Mouse (Mus musculus): ENCODE measurements around the gene Mpp5. TPM values are rescaled to one million over a fixed set of nuclear protein-coding genes. Genes with fewer than 3 reads are reported as not detected.

Mpp5 gene
- polyA plus RNA-seq, 1 experiment: 1.6 TPM

DNA sequence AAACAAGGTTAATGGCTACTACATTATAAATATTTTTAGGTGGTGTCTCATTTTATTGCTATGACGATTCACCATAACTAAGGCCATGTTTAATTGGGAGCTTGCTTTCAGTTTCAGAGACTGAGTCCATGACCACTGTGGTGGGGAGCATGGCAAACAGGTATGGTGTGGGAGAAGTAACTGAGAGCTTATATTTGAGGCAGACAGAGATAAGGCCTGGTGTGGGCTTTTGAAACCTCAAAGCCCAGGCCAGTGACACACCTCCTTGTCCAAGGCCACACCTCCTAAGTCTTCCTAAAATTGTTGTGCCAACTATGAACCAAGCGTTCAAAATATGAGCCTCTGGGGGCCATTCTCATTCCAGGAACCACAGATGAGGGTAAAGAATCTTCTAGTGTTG is 85.8 kb downstream of the Mpp5 start:
- Histone ChIP-seq H3K9me3 (no peaks in the 10 kb centered on the region), H3K4me1 (peaks cover 10% of the 10 kb centered on the region), H3K36me3 (replicated peaks; ENCODE audit: low read length) (peaks cover 95% of the 10 kb centered on the region), H3K27me3 (replicated peaks) (no peaks in the 10 kb centered on the region), H3K4me3 (replicated peaks) (no peak overlapping the region)
- no peak for TF ChIP-seq GATA1 (IDR thresholded peaks at IDR 0.05; ENCODE audit: borderline replicate concordance, low read length)
- no peak for TF ChIP-seq FLI1 (IDR thresholded peaks at IDR 0.05; ENCODE audit: low read length)

DNA sequence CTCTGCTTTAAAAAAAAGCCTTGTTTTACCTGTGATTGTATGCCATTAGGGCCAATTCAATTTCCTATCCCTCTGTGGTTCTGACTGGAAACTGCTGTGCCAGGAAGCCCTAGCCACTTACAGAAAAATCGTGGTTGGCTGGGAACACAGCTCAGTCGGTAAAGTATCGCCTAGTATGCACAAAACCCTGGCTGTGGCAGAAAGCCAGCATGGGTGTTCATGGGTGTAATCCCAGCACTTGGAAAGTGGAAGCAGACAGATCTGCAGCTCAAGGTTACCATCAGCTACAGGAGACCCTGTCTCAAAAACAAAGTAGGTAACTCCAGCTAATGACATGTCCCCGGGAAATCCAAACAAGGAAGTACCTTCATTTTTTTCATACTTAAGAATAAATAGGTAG is 91.2 kb downstream of the Mpp5 start:
- Histone ChIP-seq H3K27me3 (replicated peaks) (no peaks in the 10 kb centered on the region), H3K4me3 (replicated peaks) (no peak overlapping the region), H3K4me1 (peaks cover 13% of the 10 kb centered on the region), H3K36me3 (replicated peaks; ENCODE audit: low read length) (peaks cover 96% of the 10 kb centered on the region), H3K9me3 (no peaks in the 10 kb centered on the region)
- no peak for TF ChIP-seq GATA1 (IDR thresholded peaks at IDR 0.05; ENCODE audit: borderline replicate concordance, low read length)
- TF ChIP-seq FLI1 (IDR thresholded peaks at IDR 0.05; ENCODE audit: low read length): no peak

DNA sequence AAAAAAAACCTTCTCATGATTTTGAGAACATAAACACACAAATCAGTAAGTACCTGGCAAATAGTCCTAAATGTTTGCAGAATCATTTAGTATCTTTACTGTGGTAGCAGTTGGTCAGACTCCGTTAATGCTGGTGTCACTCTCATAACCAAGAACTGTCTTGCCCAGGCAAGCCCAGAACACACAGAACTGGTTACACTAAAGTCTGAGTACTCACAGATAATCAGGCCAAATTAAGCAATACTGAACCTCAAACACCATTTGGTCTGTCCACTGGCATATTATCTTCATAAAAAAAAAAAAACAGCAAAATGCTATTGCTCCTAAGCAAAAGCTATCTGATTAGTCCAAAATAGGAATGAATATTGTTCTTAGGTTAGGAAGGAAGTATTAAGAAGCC is 93.7 kb downstream of the Mpp5 start:
- no peak for TF ChIP-seq FLI1 (IDR thresholded peaks at IDR 0.05; ENCODE audit: low read length)
- no peak for TF ChIP-seq GATA1 (IDR thresholded peaks at IDR 0.05; ENCODE audit: borderline replicate concordance, low read length)
- Histone ChIP-seq H3K27me3 (replicated peaks) (no peaks in the 10 kb centered on the region), H3K4me3 (replicated peaks) (no peak overlapping the region), H3K4me1 (peaks cover 5% of the 10 kb centered on the region; the same call in 1 of the 2 replicates), H3K9me3 (no peaks in the 10 kb centered on the region), H3K36me3 (replicated peaks; ENCODE audit: low read length) (peaks cover 83% of the 10 kb centered on the region)

DNA sequence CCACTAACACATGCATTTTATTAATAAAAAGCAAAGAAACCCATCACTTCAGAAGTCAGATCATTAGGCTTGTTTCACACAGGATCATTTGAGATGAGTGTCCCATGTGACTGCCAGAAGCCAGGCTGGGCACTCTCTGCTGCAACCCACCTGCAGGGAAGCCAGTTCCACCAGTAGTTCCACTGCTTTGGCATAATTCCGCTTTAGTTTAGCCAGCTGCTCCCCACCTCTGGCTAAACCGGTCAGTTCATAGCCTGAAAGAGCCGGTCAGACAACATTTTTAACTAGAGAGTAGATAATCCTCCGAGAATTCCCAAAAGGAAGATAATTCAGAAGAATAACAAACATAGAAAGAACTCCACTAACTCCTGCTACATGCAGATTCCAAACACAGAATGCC is 99.5 kb downstream of the Mpp5 start:
- Histone ChIP-seq H3K4me1 (peaks cover 5% of the 10 kb centered on the region; the same call in 1 of the 2 replicates), H3K36me3 (replicated peaks; ENCODE audit: low read length) (peaks cover 70% of the 10 kb centered on the region), H3K4me3 (replicated peaks) (no peak overlapping the region), H3K9me3 (no peaks in the 10 kb centered on the region), H3K27me3 (replicated peaks) (no peaks in the 10 kb centered on the region)
- TF ChIP-seq FLI1 (IDR thresholded peaks at IDR 0.05; ENCODE audit: low read length): no peak
- no peak for TF ChIP-seq GATA1 (IDR thresholded peaks at IDR 0.05; ENCODE audit: borderline replicate concordance, low read length)

DNA sequence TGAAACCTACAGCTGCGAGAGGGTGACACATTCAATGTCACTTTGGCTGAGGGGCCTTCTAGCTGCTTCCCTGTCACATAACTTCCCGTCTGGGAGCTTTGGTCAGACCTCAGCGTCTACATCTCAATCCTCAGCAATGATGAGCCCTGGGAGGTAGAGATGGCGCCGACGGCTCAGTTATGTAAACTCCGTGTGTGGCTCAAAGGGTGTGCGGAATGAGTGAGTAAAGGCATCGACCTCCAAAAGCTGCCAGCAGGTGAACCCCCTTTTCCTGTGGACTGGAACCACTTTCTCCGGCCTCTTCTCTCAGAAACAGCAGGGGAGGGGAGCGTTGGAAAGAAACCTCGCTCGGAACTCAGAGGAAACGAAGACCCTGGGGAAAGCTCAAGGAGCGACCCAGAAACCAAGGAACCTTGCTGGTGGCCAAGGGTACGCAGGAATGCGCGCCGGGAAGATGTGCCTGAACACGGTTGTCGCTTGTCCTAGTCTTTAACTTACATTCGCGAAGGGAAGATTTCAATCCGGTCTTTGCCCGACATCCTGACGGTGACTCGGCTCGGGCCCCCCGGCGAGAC is 112.3 kb downstream of the Mpp5 start:
- Histone ChIP-seq H3K4me1 (peaks cover 45% of the 10 kb centered on the region), H3K9me3 (no peaks in the 10 kb centered on the region), H3K4me3 (replicated peaks) (peak overlapping the region; percentile 97), H3K36me3 (replicated peaks; ENCODE audit: low read length) (peaks cover 25% of the 10 kb centered on the region), H3K27me3 (replicated peaks) (no peaks in the 10 kb centered on the region)
- TF ChIP-seq GATA1 (IDR thresholded peaks at IDR 0.05; ENCODE audit: borderline replicate concordance, low read length) (no peak), FLI1 (IDR thresholded peaks at IDR 0.05; ENCODE audit: low read length) (no peak)

DNA sequence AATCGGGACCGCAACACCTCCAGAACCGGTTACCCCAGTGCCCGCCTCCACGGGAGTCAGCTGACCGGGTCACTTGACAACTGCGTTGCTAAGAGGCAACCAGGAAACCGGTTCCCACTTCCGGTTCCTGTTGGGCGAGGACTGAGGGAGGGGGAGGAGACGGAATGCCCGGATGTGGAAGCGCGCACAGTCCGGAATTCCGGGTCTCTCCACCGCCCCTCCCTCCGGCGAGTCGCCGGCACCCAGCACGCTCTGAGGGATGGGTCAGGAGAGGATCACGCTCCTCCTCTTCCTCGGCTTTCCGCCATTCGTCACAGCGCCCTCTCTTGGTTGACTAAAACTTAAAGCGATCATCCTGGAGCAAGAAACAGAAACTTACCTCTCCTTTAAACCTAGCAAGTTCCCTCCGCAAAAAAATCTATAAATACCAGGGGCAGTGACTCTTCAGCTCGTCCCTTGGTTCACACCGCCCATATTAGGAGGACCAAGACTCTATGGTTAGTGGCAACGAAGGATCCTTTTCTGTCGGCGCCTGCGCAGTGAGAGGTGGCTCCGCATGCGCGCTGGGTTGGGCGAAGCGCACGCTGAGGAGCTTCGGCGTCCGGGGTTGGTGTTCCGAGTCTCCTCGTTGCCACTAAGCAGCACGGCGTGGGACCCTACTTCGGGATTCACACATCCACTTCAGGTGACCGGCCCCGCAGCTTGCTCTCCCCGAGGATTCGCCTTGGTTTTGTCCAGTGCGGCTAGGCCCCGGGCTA is 113.0 kb downstream of the Mpp5 start, which contains the start of the genes Atp6v1d and Eif2s1:
Gene Atp6v1d, minus strand, starts transcription at position 143 of the 758 bp plus-strand sequence.
Gene Eif2s1, plus strand, starts transcription at position 324 of the 758 bp plus-strand sequence.
- Histone ChIP-seq H3K4me1 (peaks cover 45% of the 10 kb centered on the region), H3K9me3 (no peaks in the 10 kb centered on the region), H3K27me3 (replicated peaks) (no peaks in the 10 kb centered on the region), H3K4me3 (replicated peaks) (peak within 1 kb of the TSS; percentile 97), H3K36me3 (replicated peaks; ENCODE audit: low read length) (peaks cover 25% of the 10 kb centered on the region)
- no peak for TF ChIP-seq GATA1 (IDR thresholded peaks at IDR 0.05; ENCODE audit: borderline replicate concordance, low read length)
- peak; percentile 98 for TF ChIP-seq FLI1 (IDR thresholded peaks at IDR 0.05; ENCODE audit: low read length)

DNA sequence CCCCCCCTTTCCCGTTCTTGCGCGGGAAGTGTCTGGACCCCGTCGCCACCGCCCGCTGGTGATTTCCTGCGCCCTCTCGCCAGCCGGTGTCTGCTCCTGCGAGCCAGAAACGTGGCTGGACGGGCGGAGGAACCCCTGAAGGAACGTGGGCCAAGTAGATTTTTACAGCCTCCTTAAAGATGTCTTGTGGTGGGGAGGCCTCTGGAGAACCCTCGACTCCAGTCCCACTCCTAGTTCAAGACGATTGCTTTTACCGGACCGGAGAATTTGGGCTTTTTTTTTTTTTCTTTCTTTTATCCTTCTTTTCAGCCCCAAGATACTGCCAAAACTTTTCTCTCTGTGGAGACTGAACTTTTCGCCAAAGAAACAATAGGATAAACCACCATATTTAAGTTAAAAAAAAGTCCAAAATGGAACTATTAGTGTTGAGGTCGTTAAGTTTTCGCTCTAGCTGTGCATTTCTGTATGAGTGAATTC is 113.6 kb downstream of the Mpp5 start:
- H3K4me1 ChIP-seq: peaks cover 47% of the 10 kb centered on the region
- H3K4me3 ChIP-seq (replicated peaks): peak overlapping the region; percentile 97
- no peak for TF ChIP-seq GATA1 (IDR thresholded peaks at IDR 0.05; ENCODE audit: borderline replicate concordance, low read length)
- no peak for TF ChIP-seq FLI1 (IDR thresholded peaks at IDR 0.05; ENCODE audit: low read length)
- no peaks in the 10 kb centered on the region for H3K9me3 ChIP-seq
- no peaks in the 10 kb centered on the region for H3K27me3 ChIP-seq (replicated peaks)
- H3K36me3 ChIP-seq (replicated peaks; ENCODE audit: low read length): peaks cover 26% of the 10 kb centered on the region

DNA sequence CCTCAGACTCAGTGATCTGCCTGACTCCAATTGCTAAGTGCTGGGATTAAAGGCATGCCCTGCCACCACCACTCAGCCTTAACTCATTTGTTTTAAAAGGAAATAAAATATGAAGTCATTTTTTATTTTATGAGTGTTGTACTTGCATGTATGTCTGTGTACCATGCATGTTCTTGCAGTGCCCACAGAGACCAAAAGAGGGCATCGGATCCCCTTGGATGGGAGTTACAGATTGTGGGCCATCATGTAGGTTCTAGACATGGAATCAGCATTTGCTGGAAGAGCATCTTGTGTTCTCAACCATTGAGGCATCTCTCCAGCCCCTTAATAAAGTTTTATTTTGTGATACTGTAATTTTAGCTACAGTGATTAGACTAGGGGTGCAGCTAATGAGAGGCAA is 116.7 kb downstream of the Mpp5 start:
- Histone ChIP-seq H3K4me3 (replicated peaks) (no peak overlapping the region), H3K36me3 (replicated peaks; ENCODE audit: low read length) (peaks cover 49% of the 10 kb centered on the region), H3K4me1 (peaks cover 38% of the 10 kb centered on the region), H3K9me3 (no peaks in the 10 kb centered on the region), H3K27me3 (replicated peaks) (no peaks in the 10 kb centered on the region)
- no peak for TF ChIP-seq FLI1 (IDR thresholded peaks at IDR 0.05; ENCODE audit: low read length)
- TF ChIP-seq GATA1 (IDR thresholded peaks at IDR 0.05; ENCODE audit: borderline replicate concordance, low read length): no peak

DNA sequence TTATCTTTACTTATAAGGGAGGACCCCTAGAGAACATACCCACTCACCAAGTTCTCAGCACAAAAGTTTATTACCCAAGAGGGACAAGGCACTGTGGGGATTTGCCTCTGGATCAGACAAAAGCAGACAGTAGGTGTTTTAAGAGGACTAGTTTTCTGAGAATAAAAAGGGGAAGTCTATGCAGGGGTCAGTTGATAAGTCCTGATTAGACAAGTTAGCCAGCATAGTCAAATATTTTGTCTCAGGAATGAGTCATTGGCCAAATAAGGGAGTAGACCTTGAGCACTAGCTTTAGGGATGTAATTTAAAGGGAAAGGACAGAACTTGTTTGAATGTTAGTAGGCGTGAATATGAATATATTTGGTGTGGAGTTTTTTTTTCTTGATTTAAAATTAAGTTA is 119.4 kb downstream of the Mpp5 start:
- H3K4me3 ChIP-seq (replicated peaks): no peak overlapping the region

DNA sequence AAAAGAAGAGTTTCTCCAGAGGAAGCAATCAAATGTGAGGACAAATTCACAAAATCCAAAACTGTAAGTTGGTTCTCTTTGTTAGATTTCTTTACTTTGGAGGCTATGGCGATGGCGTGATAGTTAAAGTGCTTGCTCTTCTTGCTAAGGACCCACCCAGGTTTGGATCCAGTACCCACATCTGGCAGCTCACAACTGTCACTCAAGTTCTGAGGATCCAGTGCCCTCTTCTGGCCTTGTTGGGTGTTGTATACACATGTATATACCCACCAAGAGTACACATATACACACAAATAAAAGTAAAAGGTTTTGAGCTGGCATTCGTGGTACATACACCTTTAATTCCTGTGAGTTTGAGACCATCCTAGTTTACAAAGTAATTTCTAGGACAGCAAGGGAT is 125.9 kb downstream of the Mpp5 start:
- Histone ChIP-seq H3K27me3 (replicated peaks) (no peaks in the 10 kb centered on the region), H3K36me3 (replicated peaks; ENCODE audit: low read length) (peaks cover 92% of the 10 kb centered on the region), H3K9me3 (no peaks in the 10 kb centered on the region), H3K4me1 (peaks cover 9% of the 10 kb centered on the region), H3K4me3 (replicated peaks) (no peak overlapping the region)
- no peak for TF ChIP-seq GATA1 (IDR thresholded peaks at IDR 0.05; ENCODE audit: borderline replicate concordance, low read length)
- no peak for TF ChIP-seq FLI1 (IDR thresholded peaks at IDR 0.05; ENCODE audit: low read length)

More for the DNA sequence above, 119.4 kb downstream of the Mpp5 start:
- TF ChIP-seq GATA1 (IDR thresholded peaks at IDR 0.05; ENCODE audit: borderline replicate concordance, low read length) (no peak), FLI1 (IDR thresholded peaks at IDR 0.05; ENCODE audit: low read length) (no peak)
- Histone ChIP-seq H3K36me3 (replicated peaks; ENCODE audit: low read length) (peaks cover 72% of the 10 kb centered on the region), H3K27me3 (replicated peaks) (no peaks in the 10 kb centered on the region), H3K9me3 (no peaks in the 10 kb centered on the region), H3K4me1 (peaks cover 43% of the 10 kb centered on the region)

All from megakaryocyte, embryonic 14.5 days (primary cell).